Mouse (Mus musculus) brown adipose tissue, adult 24 weeks (tissue): Measurements from ENCODE around the gene Fpgs. TPM values are rescaled to one million over a fixed set of nuclear protein-coding genes. Genes with fewer than 3 reads are reported as not detected.

Experiments
- H3K27ac ChIP-seq: fragments of 200-500 bp; replicated peaks from 2 replicates; pipeline ENCODE4 v1.5.1; 2012; ENCODE audit warnings: low read depth, mild to moderate bottlenecking, low read length
- H3K4me1 ChIP-seq: fragments of 200-500 bp; 2 replicates; pipeline ENCODE4 v1.6.1; 2012; ENCODE audit warnings: low read length, mixed read lengths; ENCODE audit not compliant: control insufficient read depth, insufficient read depth, insufficient read length
- H3K4me3 ChIP-seq: fragments of 200-500 bp; 2 replicates; pipeline ENCODE4 v1.5.1; 2012; ENCODE audit warnings: low read depth, mild to moderate bottlenecking, low read length, moderate library complexity; ENCODE audit not compliant: insufficient read depth
- polyA plus RNA-seq: library from polyadenylated mRNA; stranded (reverse); fragments of >200 nt; gene quantifications from 2 replicates; pipeline ENCODE4 v1.2.4, GENCODE M21; 2012; ENCODE audit not compliant: missing spikeins, insufficient read depth, insufficient read length

The Fpgs gene
- polyA plus RNA-seq, 1 experiment = 2.9 TPM

DNA sequence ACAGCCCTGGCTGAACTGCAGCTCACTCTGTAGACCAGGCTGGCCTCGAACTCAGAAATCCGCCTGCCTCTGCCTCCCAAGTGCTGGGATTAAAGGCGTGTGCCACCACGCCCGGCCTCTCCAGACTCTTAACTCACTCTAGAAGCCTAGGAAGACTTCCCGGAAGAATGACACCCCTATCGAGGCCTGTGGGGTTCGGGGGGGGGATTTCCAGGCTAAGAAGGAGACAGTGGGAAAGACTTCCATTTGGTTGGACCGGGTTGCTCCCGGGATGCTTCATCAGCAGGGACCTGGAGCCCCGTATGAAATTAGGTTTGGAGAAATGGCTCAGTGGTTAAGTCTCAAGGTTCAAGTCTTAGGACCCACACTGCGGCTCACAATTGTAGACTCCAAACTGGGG lies 9.3 kb downstream of the Fpgs start:
- Histone ChIP-seq H3K4me3 (peak overlapping the region; percentile 70), H3K4me1 (peaks cover 4% of the 10 kb centered on the region), H3K27ac (peak overlapping the region; percentile 54; the same call in 1 of the 2 replicates)

DNA sequence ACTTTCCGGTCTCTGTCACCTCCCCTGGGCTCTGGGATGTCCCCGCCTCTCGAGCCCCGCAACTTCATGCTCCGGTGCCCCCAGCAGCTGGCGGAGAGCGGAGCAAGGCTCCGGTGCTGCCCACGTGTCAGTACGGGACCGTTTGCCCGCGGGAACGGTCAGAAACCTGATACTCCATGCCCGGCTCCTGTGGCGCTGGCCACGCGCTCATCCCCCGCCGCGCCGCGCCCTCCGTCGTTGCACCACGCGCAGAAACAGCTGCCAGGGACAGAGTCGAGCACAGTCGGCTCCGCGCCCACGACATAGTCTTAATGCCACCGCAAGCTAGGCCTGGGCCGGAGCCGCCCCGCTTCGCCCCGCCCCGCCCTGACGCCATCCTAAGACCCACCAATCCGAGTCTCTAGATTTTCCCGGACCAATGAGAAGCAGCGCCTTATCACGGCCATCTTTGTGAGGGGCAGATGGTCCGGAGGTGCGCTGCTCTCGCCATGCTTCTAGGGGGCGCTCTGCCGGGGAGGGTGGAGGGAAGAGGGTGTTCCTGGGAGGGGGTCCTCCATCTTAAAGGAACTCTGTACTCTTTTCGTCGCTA lies 10.0 kb downstream of the Fpgs start:
- H3K4me1 ChIP-seq = peaks cover 4% of the 10 kb centered on the region
- peak overlapping the region; percentile 73 for H3K4me3 ChIP-seq
- H3K27ac ChIP-seq = peak overlapping the region; percentile 54

DNA sequence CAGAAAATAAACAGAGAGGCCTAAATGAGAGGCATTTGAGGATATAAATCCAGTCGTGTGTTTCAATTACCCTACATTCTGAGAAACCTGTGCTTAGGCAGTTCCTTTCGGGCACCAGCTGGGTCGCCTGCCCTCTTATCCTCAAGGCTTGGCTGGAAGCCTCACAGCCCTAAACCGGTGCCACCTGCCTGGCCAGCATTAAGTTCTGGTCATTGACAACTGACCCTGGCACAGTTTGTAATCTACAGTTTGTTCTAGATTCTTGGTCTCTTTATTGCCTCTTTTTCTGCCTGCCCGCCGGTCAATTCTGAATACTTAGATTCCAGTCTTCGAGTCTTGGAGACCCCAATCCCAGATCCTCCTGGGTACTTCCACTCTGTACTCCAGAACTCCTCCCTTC lies 10.7 kb downstream of the Fpgs start:
- Histone ChIP-seq H3K27ac (no peak overlapping the region), H3K4me1 (peaks cover 4% of the 10 kb centered on the region), H3K4me3 (peak overlapping the region; percentile 73)

DNA sequence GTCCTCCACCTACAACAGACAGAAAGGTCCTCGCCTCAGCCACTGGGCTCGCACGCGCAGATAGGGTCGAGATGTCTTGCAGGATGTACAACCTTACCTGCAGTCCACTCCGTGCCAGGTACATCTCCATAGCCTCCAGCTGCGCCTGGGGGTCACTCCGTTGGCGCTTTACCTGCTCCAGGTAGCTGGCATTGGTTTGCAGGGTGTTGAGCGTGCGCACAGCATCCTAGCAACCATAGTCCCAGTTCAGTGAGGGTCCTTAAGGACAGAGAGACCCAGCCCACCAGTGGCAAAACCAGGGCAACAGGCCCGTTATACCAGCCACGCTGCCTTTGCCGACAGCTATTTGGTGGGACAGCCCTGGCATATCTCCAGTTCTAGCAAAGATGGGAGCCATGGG lies 11.4 kb downstream of the Fpgs start:
- H3K4me3 ChIP-seq = no peak overlapping the region
- peaks cover 4% of the 10 kb centered on the region for H3K4me1 ChIP-seq
- no peak overlapping the region for H3K27ac ChIP-seq

DNA sequence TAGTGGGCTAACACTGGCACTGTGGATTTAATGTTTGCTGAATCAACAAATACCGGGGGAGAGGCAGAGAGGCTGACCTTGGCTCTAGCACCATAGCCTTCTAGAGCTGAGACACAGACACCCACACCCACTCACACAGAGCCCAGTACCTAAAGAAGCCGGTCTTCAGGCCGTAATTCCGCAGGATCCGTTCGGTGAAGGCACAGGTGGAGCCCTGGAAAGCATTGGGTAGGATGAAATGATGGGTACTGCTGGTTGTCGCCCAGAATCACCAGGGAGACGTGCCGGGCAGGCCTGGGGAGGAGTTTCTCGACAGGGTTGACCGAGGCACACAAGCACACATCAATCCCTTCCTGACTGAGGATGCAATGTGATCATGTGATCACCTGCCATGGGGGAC lies 12.9 kb downstream of the Fpgs start:
- peaks cover 4% of the 10 kb centered on the region for H3K4me1 ChIP-seq
- H3K27ac ChIP-seq = no peak overlapping the region
- no peak overlapping the region for H3K4me3 ChIP-seq

DNA sequence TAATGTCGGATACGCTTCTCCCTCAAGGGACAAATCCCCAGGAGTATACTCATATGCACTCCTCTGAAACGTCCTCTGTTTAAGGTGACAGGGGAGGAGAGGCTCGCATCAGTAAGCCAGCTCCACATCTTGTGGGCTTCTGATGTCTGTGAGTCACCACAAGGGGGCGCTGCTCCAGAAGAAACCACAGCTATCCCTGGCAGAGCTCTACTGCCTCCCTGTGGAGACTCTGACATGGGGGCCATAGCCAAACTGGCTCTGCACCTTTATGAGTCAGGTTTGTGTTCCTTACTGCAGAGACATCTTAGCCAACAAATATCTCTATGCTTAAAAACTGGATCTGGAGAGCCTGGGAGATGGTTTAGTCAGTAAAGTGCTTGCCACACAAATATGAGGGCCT lies 14.5 kb downstream of the Fpgs start:
- H3K27ac ChIP-seq = no peak overlapping the region

DNA sequence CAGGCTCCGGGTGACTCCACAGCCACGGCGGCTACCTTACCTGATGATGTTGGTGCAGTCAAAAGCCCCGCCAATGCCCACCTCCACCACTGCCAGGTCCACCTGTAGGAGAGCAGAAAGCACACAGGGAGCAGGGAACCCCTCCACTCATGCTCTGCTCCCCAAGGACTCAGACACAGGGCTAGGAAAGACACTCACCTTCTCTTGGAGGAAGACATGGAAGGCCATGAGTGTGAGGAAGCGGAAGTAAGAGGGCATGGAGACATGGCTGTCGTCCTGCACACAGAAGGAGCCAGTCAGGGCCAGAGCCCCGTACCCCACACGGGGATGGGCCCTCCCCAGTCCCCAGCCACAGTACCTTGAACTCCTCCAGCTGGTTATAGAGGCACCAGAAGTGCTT lies 16.4 kb downstream of the Fpgs start:
- no peaks in the 10 kb centered on the region for H3K4me1 ChIP-seq
- no peak overlapping the region for H3K4me3 ChIP-seq
- no peak overlapping the region for H3K27ac ChIP-seq

More for the DNA sequence above, 14.5 kb downstream of the Fpgs start:
- Histone ChIP-seq H3K4me1 (peaks cover 4% of the 10 kb centered on the region), H3K4me3 (no peak overlapping the region)

DNA sequence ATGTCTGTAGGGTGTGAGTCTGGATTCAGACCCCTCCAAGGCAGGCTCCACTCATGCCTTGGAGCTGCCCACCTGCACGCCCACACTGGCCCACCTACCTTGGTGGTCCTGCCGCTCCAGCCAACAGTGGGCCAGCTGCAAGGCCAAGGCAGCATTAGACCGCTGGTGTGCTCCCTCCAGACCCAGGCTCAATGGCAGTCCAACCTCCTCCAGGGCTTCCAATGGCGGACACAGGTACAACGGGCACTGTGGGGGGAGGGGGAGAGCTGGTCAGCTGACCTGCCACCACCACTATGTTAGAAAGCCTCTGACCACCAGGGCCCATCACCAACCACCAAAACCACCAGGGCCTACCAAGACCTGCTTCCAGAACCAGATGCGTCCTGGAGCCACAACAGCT lies 17.3 kb downstream of the Fpgs start:
- Histone ChIP-seq H3K27ac (no peak overlapping the region), H3K4me3 (no peak overlapping the region), H3K4me1 (no peaks in the 10 kb centered on the region)

DNA sequence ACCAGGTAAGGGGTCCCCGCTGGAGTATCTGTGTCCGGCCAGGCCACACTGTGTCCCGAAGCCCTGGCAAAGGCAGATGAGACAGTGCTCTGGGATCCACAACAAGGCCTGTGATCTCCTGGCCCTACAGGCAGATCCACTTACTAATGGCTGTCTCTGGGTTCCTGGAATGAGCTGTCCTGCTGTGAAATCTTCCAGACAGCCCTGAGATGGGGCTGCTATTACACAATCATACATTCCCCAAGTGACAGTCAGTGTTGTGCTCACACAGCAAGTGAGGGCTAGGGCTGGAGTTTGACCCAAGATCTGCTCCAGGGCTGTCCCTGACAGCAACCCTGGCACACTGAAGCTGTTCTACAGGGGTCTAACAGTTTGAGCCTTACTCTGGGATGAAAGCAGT lies 18.1 kb downstream of the Fpgs start:
- H3K4me1 ChIP-seq = no peaks in the 10 kb centered on the region
- H3K4me3 ChIP-seq = no peak overlapping the region
- no peak overlapping the region for H3K27ac ChIP-seq

DNA sequence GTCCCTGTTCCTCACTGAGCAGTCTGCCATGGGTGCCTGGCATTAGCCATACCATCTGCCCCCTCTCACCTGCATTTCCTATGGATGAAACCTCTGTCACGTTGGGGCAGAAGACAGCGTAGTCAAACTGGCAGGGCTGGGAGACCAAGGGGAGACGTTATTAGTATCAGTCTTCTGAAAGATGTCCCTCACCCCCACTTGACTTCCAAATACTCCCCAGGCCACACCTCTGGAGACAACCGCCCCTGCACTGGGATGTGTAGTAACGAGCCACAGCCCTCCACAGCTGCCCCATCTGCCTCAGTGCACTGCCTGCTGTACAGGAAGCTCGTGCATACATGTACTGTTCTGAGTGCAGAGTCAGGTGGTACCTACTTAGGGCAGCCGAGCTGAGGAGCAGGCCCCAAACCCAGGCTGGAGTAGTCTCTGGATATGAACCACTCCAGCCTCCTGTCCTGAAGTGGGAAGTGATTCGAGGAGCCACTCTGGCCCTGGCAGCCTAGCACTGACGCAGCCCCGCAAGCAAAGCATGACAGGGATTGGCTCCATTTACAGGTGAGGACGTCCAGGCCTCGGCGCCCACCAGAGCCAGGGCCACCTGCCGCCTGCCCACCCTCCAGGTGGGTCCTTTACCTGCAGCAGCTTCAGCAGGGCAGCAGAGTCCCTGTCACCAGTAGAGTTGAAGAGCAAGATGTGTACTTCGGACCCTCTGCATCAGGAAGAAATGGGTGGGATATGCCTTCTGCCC lies 19.1 kb downstream of the Fpgs start:
- no peak overlapping the region for H3K4me3 ChIP-seq
- no peaks in the 10 kb centered on the region for H3K4me1 ChIP-seq
- H3K27ac ChIP-seq = no peak overlapping the region

DNA sequence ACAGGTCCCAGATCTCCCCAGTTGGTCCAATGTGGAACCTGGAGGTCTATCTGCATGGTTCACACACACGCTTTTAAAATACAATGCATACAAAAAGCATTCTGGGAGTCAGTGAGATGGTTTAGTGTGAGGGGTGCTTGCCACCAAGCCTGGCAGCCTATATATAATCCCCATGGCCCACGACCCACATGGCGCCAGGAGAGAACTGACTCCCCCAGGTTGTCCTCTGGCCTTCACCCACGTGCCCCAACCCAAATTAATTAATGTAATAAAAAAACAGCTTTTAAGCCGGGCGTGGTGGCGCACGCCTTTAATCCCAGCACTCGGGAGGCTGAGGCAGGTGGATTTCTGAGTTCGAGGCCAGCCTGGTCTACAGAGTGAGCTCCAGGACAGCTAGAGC lies 20.2 kb downstream of the Fpgs start:
- Histone ChIP-seq H3K4me1 (no peaks in the 10 kb centered on the region), H3K4me3 (no peak overlapping the region), H3K27ac (no peak overlapping the region)

DNA sequence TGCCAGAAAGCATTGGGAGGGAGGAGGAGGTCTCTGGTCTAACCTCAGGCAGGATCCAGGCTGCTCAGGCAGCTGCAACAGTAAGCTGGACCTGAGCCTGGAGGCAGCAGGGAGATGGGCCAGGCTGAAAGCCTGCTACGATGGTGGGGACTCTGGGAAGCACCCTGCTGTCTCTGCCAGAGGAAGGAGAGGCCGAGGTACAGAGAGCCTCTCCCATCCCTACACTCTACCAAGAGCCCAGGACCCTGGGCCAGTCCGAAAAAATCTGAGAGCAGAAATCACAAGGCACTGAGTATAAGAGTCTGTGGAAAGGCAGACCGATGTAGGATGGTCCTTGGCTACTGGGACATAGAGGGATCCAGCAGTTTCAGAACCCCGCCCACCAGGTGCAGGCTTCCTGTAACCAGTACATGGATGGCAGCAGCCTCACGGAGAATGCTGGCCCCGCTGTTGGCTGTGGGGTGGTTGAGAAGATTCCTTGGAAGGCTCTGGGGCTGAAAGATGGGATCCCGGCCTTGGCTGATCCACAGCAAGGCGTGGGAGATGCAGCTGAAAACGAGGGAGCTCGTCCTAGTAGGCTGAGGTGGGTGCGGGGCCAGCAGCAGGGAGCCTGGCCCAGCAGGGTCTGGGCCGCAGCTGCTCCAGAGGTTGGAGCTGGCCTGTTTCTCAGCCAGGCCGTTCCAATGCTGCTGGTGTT lies 21.1 kb downstream of the Fpgs start:
- H3K27ac ChIP-seq = no peak overlapping the region
- H3K4me1 ChIP-seq = no peaks in the 10 kb centered on the region

DNA sequence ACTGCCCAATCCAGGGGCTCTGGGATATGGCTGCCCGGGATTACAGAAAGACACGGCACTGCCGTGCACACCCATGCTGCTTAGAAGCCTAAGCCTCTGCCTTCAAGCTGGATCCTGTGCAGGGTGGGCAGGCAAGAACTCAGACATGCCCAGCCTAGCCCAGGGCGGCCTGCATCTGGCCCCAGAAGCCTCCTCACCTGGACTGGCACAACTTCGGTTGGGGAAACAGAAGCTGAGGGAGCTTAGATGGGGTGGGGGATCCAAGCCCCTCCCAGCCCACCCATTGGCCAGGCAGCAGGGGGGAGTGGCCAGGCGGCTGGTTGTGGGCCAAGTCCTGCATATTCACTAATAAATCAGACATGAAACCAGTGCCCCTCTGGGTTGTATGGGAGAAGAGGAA lies 22.2 kb downstream of the Fpgs start:
- H3K27ac ChIP-seq = no peak overlapping the region
- no peak overlapping the region for H3K4me3 ChIP-seq
- H3K4me1 ChIP-seq = no peaks in the 10 kb centered on the region

More for the DNA sequence above, 21.1 kb downstream of the Fpgs start:
- no peak overlapping the region for H3K4me3 ChIP-seq

DNA sequence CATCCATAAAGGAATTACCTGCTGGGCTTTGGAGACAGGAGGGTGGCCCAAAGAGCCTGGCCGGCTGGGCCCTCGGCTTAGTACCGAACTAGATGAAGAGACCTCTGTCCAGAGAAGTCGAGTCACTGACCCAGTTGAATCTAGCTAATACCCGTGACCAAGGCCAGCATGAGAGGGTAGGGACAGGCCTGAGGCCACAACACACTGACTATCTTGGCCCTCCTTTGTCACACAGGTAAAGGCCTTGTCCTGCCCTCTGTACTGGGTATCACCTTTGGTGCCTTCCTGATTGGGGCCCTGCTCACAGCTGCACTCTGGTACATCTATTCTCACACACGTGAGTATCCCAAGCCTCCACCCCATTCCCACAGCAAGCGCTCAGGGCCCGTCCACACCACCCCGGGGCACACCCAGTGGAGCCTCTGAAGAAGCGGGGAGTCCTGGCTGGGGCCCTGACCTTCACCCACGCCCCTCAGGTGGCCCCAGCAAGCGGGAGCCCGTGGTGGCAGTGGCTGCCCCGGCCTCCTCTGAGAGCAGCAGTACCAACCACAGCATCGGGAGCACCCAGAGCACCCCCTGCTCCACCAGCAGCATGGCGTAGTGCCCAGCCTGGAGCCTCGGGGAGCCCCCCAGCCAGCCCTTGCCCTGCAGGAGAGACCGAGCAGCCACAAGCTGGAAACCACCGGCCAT lies 22.8 kb downstream of the Fpgs start:
- Histone ChIP-seq H3K4me3 (no peak overlapping the region), H3K27ac (no peak overlapping the region), H3K4me1 (no peaks in the 10 kb centered on the region)

DNA sequence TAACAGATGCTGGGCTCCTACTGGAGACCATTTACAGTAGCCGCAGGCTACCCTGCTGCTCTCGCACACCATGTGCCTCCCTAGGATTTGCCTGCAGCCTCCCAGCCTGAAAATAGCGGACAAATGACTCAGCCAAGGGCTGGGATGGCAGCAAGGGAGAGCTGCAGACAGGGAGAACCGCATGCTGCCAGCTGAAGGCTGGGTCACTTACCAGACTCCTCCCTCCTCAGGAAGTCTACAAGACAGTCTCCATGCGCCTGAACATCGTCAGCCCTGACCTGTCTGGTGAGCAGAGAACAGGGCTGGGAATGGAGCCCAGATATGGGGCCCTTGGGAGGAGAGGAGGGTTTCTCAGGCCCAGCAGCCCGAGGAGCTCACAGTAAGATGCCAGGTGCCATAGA lies 23.9 kb downstream of the Fpgs start:
- Histone ChIP-seq H3K4me3 (no peak overlapping the region), H3K4me1 (no peaks in the 10 kb centered on the region), H3K27ac (no peak overlapping the region)
